Mouse (Mus musculus): ENCODE results near the gene Gm27021. TPM values are rescaled to one million over a fixed set of nuclear protein-coding genes. Genes with fewer than 3 reads are reported as not detected.

The Gm27021 gene
- total and polyA plus RNA-seq, 3 experiments: not detected

DNA sequence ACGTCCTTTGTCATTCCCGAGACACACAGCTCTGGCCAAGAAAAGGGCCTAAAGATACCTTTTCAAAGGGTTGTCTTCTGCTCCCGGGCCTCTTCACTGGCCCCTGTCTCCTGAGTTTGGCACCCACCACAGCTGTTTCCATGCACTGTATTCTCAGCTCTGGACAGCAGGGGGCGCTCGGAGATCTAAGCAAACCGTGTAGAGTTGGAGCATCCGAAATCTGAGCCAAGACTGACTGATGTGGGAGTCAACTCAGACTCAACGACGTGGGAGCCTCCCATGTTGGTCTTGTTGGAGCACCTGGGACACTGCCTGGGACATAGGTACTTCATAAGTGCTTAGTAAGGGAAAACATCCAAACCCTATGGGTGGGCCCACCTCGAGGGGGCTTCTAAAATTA is 10.6 kb upstream of the Gm27021 start:
- H3K4me1 ChIP-seq (ENCODE audit: control insufficient read depth, insufficient read depth, low read length): peaks cover 1% of the 10 kb centered on the region; the same call in 1 of the 2 replicates
- intact Hi-C loops (cut with DNase I): loop anchor here (1.0 to 5.0 kb wide), 2 partner anchors 118 to 414 kb away; no protein-coding TSS in a partner anchor

GRCm38 (mm10) chr8:120675718-120676117 is 7.8 kb upstream of the Gm27021 start:
- DNase-seq: no peak
- WGBS: 74% methylated on average over 8 of the region's 8 CpGs
- H3K27ac ChIP-seq: no peak overlapping the region
- H3K4me1 ChIP-seq (ENCODE audit: control insufficient read depth, insufficient read depth, low read length): peaks cover 2% of the 10 kb centered on the region
- H3K9ac ChIP-seq (ENCODE audit: low read depth, low read length): no peak overlapping the region
- intact Hi-C loops (cut with DNase I): loop anchor here (5.0 kb wide), 1 partner anchor 417 kb away; no protein-coding TSS in a partner anchor
- H3K4me3 ChIP-seq: no peak overlapping the region
- H3K79me2 ChIP-seq (replicated peaks; ENCODE audit: control insufficient read depth, insufficient read depth, low read length): no peaks in the 10 kb centered on the region
- no peak for TF ChIP-seq EP300 (IDR thresholded peaks at IDR 0.05; ENCODE audit: insufficient read depth, low read depth, low read length)
- TF ChIP-seq CTCF (IDR thresholded peaks at IDR 0.05): peak; percentile 36; the same call in 1 of the 2 replicates
- TF ChIP-seq POLR2A (IDR thresholded peaks at IDR 0.05; ENCODE audit: insufficient read depth, low read depth, low read length): no peak
- peaks cover 3% of the 10 kb centered on the region; the same call in 1 of the 2 replicates for H3K36me3 ChIP-seq (ENCODE audit: control insufficient read depth, insufficient read depth, low read length)
- no peaks in the 10 kb centered on the region for H3K27me3 ChIP-seq (ENCODE audit: control insufficient read depth, insufficient read depth, low read length)

More for the DNA sequence above, 10.6 kb upstream of the Gm27021 start:
- peak; percentile 82 to 90 for DNase-seq
- H3K27ac ChIP-seq: no peak overlapping the region
- no peak overlapping the region for H3K4me3 ChIP-seq
- no peaks in the 10 kb centered on the region for H3K36me3 ChIP-seq (ENCODE audit: control insufficient read depth, insufficient read depth, low read length)
- TF ChIP-seq POLR2A (IDR thresholded peaks at IDR 0.05; ENCODE audit: insufficient read depth, low read depth, low read length): no peak
- TF ChIP-seq EP300 (IDR thresholded peaks at IDR 0.05; ENCODE audit: insufficient read depth, low read depth, low read length): peak; percentile 73; the same call in 1 of the 2 replicates
- TF ChIP-seq CTCF (IDR thresholded peaks at IDR 0.05): peak; percentile 99
- H3K9ac ChIP-seq (ENCODE audit: low read depth, low read length): no peak overlapping the region
- H3K27me3 ChIP-seq (ENCODE audit: control insufficient read depth, insufficient read depth, low read length): no peaks in the 10 kb centered on the region
- H3K79me2 ChIP-seq (replicated peaks; ENCODE audit: control insufficient read depth, insufficient read depth, low read length): no peaks in the 10 kb centered on the region
- WGBS: 11% methylated on average over 10 of the region's 10 CpGs

DNA sequence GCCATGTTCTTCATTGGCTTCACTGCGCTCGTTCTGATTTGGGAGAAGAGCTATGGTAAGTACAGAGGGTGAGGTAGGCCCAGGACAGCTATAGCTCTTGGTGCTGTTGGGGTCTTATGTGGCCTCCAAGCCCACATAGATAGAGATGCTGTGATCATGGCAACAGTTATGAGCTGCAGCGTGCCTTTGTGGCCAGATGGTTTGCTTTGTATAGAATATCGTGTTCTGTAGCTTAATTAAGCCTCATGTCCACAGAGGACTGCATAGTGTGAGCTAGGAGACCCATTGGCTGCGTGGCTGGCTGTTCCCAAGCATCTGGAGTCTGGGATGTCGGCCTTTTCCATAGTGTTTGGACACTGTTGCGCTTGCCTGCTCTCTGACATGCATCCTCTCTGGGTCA is 5.4 kb upstream of the Gm27021 start:
- intact Hi-C loops (cut with DNase I): no loop called here
- DNase-seq: no peak
- 92% methylated on average over 7 of the region's 7 CpGs for WGBS
- peaks cover 2% of the 10 kb centered on the region for H3K4me1 ChIP-seq (ENCODE audit: control insufficient read depth, insufficient read depth, low read length)
- peaks cover 3% of the 10 kb centered on the region; the same call in 1 of the 2 replicates for H3K36me3 ChIP-seq (ENCODE audit: control insufficient read depth, insufficient read depth, low read length)
- no peak overlapping the region for H3K9ac ChIP-seq (ENCODE audit: low read depth, low read length)
- H3K4me3 ChIP-seq: no peak overlapping the region
- no peak overlapping the region for H3K27ac ChIP-seq
- TF ChIP-seq EP300 (IDR thresholded peaks at IDR 0.05; ENCODE audit: insufficient read depth, low read depth, low read length): no peak
- TF ChIP-seq CTCF (IDR thresholded peaks at IDR 0.05): no peak
- TF ChIP-seq POLR2A (IDR thresholded peaks at IDR 0.05; ENCODE audit: insufficient read depth, low read depth, low read length): no peak
- H3K79me2 ChIP-seq (replicated peaks; ENCODE audit: control insufficient read depth, insufficient read depth, low read length): no peaks in the 10 kb centered on the region
- H3K27me3 ChIP-seq (ENCODE audit: control insufficient read depth, insufficient read depth, low read length): no peaks in the 10 kb centered on the region

- H3K4me3 ChIP-seq: no peak overlapping the region
- no peak overlapping the region for H3K27ac ChIP-seq
- H3K9ac ChIP-seq (ENCODE audit: low read depth, low read length): no peak overlapping the region
- WGBS: 76% methylated on average over 16 of the region's 16 CpGs
- TF ChIP-seq POLR2A (IDR thresholded peaks at IDR 0.05; ENCODE audit: insufficient read depth, low read depth, low read length) (0 out of 2 replicates have a peak, but pooled peaks have one; percentile 9), EP300 (IDR thresholded peaks at IDR 0.05; ENCODE audit: insufficient read depth, low read depth, low read length) (no peak)
- H3K79me2 ChIP-seq (replicated peaks; ENCODE audit: control insufficient read depth, insufficient read depth, low read length): no peaks in the 10 kb centered on the region; the same call in 1 of the 2 replicates
- no peaks in the 10 kb centered on the region for H3K27me3 ChIP-seq (ENCODE audit: control insufficient read depth, insufficient read depth, low read length)
- H3K4me1 ChIP-seq (ENCODE audit: control insufficient read depth, insufficient read depth, low read length): peaks cover 2% of the 10 kb centered on the region
- no peak for DNase-seq
- peaks cover 3% of the 10 kb centered on the region; the same call in 1 of the 2 replicates for H3K36me3 ChIP-seq (ENCODE audit: control insufficient read depth, insufficient read depth, low read length)
- intact Hi-C loops (cut with DNase I): no loop called here
Measured at GRCm38 (mm10) chr8:120672626-120673229, 4.8 kb upstream of the Gm27021 start.

DNA sequence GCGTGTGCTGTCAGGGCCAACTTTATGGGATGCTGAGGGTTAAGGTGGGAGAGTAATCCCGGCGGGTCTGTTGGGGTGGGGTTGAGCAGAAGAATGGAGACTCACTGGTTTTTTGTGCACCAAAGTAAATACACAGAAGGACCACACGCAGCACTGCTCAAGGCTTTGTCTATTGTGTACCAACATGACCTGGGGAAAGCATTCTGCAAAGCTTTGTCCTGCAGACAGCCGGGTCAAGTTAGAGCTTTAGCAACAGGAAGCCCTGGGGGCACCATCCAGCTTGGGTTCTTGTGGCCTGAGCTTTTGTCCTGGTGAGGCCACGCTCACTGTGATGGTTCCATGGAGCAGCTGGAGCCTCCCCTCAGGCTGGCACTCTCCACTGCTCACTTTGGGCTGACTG is 3.9 kb upstream of the Gm27021 start:
- no peak overlapping the region for H3K4me3 ChIP-seq
- intact Hi-C loops (cut with DNase I): no loop called here
- peaks cover 3% of the 10 kb centered on the region; the same call in 1 of the 2 replicates for H3K36me3 ChIP-seq (ENCODE audit: control insufficient read depth, insufficient read depth, low read length)
- H3K79me2 ChIP-seq (replicated peaks; ENCODE audit: control insufficient read depth, insufficient read depth, low read length): no peaks in the 10 kb centered on the region; the same call in 1 of the 2 replicates
- TF ChIP-seq CTCF (IDR thresholded peaks at IDR 0.05) (no peak), POLR2A (IDR thresholded peaks at IDR 0.05; ENCODE audit: insufficient read depth, low read depth, low read length) (0 out of 2 replicates have a peak, but pooled peaks have one; percentile 22)
- H3K27ac ChIP-seq: no peak overlapping the region
- H3K27me3 ChIP-seq (ENCODE audit: control insufficient read depth, insufficient read depth, low read length): no peaks in the 10 kb centered on the region
- WGBS: 41% methylated on average over 6 of the region's 6 CpGs
- H3K4me1 ChIP-seq (ENCODE audit: control insufficient read depth, insufficient read depth, low read length): peaks cover 3% of the 10 kb centered on the region
- no peak overlapping the region for H3K9ac ChIP-seq (ENCODE audit: low read depth, low read length)
- no peak for DNase-seq

DNA sequence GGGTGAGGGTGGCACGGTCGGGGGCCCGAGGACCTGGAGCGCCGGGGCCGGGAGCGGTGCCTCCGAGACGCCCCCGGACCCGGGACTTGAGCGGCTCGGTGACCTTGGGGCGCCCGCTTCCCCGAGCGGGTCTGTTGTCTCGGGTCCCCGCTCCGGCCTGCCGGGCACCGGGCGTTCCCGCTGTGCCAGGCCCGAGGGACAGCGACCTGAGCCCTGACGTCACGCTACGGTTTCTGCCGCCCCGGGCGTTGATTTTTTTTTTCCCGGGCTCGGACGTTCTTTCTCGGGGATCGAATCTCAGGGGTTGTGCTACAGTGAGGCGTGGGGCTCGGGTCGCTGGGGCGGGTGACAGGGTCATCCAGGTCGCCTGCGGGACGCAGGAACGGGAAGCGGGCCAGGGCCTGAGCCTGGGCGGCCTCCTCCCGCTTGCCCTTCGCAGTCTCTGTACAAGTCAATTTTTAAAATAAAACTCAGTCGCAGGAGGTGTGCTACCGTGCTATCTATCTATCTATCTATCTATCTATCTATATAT is 561 bp upstream of the Gm27021 start, which contains the start of gene Emc8:
TSS of gene Emc8 (minus strand) at position 200 of the 532 bp plus-strand sequence.
- Histone ChIP-seq H3K79me2 (replicated peaks; ENCODE audit: control insufficient read depth, insufficient read depth, low read length) (peaks cover 2% of the 10 kb centered on the region), H3K27ac (peak within 1 kb of the TSS; percentile 97), H3K27me3 (ENCODE audit: control insufficient read depth, insufficient read depth, low read length) (no peaks in the 10 kb centered on the region), H3K4me1 (ENCODE audit: control insufficient read depth, insufficient read depth, low read length) (peaks cover 10% of the 10 kb centered on the region), H3K9ac (ENCODE audit: low read depth, low read length) (peak within 1 kb of the TSS; percentile 97), H3K36me3 (ENCODE audit: control insufficient read depth, insufficient read depth, low read length) (peaks cover 3% of the 10 kb centered on the region; the same call in 1 of the 2 replicates), H3K4me3 (peak within 1 kb of the TSS; percentile 83)
- no peak for DNase-seq
- intact Hi-C loops (cut with DNase I): no loop called here
- TF ChIP-seq POLR2A (IDR thresholded peaks at IDR 0.05; ENCODE audit: insufficient read depth, low read depth, low read length): no peak
- TF ChIP-seq EP300 (IDR thresholded peaks at IDR 0.05; ENCODE audit: insufficient read depth, low read depth, low read length): no peak
- TF ChIP-seq CTCF (IDR thresholded peaks at IDR 0.05): no peak
- WGBS: under 1% methylated on average over 50 of the region's 51 CpGs

Data from heart, adult 2 months (tissue).